ENCODE assay signal across 38 mouse cellular contexts in genomic region chr7:49620160-49620559, GRCm38 (mm10). TPM values are rescaled to one million over a fixed set of nuclear protein-coding genes. Genes with fewer than 3 reads are reported as not detected.
DNase-seq lines count a peak whose midpoint lies in the region; TF ChIP-seq lines count a peak whose summit lies in the region.
"Had no signal": no experiment of that assay in that cellular context is flagged by ENCODE, and none has a peak within 500 bp of the region (broad histone marks: within the 10 kb centered on the region; RNA-seq: fewer than 3 reads in every experiment).

No protein-coding gene starts in this region.

- H3K9ac ChIP-seq in CH12.LX (ENCODE audit: insufficient read depth, low read depth), result no peak overlapping the region
- H3K9ac ChIP-seq: embryonic facial prominence, embryonic 12.5 days; forebrain, embryonic 15.5 days; hindbrain, embryonic 12.5 days; limb, embryonic 13.5 days; liver, embryonic 13.5 days; midbrain, embryonic 12.5 days; stomach, embryonic 15.5 days had no signal

- no peaks in the 10 kb centered on the region for H3K4me1 ChIP-seq in CH12.LX (ENCODE audit: control insufficient read depth in 1 of 2, insufficient read depth in 2 of 2)
- H3K4me1 ChIP-seq: embryonic facial prominence, embryonic 12.5 days; forebrain, embryonic 15.5 days; hindbrain, embryonic 12.5 days; limb, embryonic 13.5 days; liver, embryonic 13.5 days; megakaryocyte, embryonic 14.5 days; midbrain, embryonic 12.5 days; stomach, embryonic 15.5 days had no signal

- in situ Hi-C loops in CH12.LX (cut with MboI; ENCODE audit: low pct_ligation_motif_present, low pct_unique_long_range_greater_than_20kb, low sequenced_read_pairs), result loop anchor here (25.0 kb wide), 1 partner anchor 292 kb away; the partner anchor contains the start of gene Slc6a5

- H3K79me2 ChIP-seq in CH12.LX (replicated peaks; ENCODE audit: control insufficient read depth, extremely low read depth, insufficient read depth, poor library complexity, severe bottlenecking), result no peaks in the 10 kb centered on the region

- TF ChIP-seq EP300 in CH12.LX (IDR thresholded peaks at IDR 0.05; ENCODE audit: low read length), result no peak

- peaks cover 6% of the 10 kb centered on the region for H3K27me3 ChIP-seq in CH12.LX (replicated peaks)

- H3K4me2 ChIP-seq in CH12.LX (ENCODE audit: insufficient read depth, low read depth, poor library complexity, severe bottlenecking), result no peak overlapping the region
- H3K4me2 ChIP-seq: embryonic facial prominence, embryonic 12.5 days; forebrain, embryonic 15.5 days; hindbrain, embryonic 12.5 days; limb, embryonic 13.5 days; liver, embryonic 13.5 days; midbrain, embryonic 12.5 days; stomach, embryonic 15.5 days had no signal

- TF ChIP-seq CTCF in left cerebral cortex, adult 2 months (IDR thresholded peaks at IDR 0.05), result peak; percentile 8; the same call in 1 of the 2 replicates
- peak in 1 of 2 experiments; percentile 40; a peak in 2 of 4 replicates for TF ChIP-seq CTCF in CH12.LX (conservative IDR thresholded peaks at IDR 0.05 in 1 of 2, IDR thresholded peaks at IDR 0.05 in 1 of 2; ENCODE audit: low read depth in 2 of 2, low read length in 2 of 2)

- no peak for DNase-seq in left cerebral cortex, adult 2 months (ENCODE audit: extremely low spot score in 1 of 2, low spot score in 2 of 2)
- DNase-seq in left cerebral cortex, postnatal 36 days (ENCODE audit: low spot score in 2 of 2), result no peak
- DNase-seq in A20 (ENCODE audit: low read depth, low spot score) (peak; percentile 18), CH12.LX (ENCODE audit: extremely low read depth) (no peak), ZHBTc4 (ENCODE audit: low read depth, low spot score) (peak; percentile 43)
- no peak for DNase-seq in ovary, postnatal 10 days (ENCODE audit: low spot score)
- DNase-seq in heart, postnatal 10 days, result no peak
- DNase-seq: adrenal gland, adult 8-10 months; cerebellum, adult 11 months; cerebellum, adult 9-10 months; cerebellum, postnatal 36 days; embryo, embryonic 11 days; kidney, adult 9 months; kidney, postnatal 10 days; layer of hippocampus, adult 9-11 months; liver, embryonic 13.5 days; lung, postnatal 4 days; right cerebral cortex, postnatal 25 days; thymus, postnatal 25 days had no signal

- H3K9me3 ChIP-seq in CH12.LX (replicated peaks; ENCODE audit: low read length), result no peaks in the 10 kb centered on the region
- H3K9me3 ChIP-seq: embryonic facial prominence, embryonic 12.5 days; forebrain, embryonic 15.5 days; hindbrain, embryonic 12.5 days; limb, embryonic 13.5 days; liver, embryonic 13.5 days; midbrain, embryonic 12.5 days; stomach, embryonic 15.5 days had no signal

- no peak for TF ChIP-seq POLR2A in CH12.LX (IDR thresholded peaks at IDR 0.05; ENCODE audit: low read depth, low read length)

- intact Hi-C loops in left cerebral cortex, adult 2 months (cut with DNase I), result no loop called here
- intact Hi-C loops in left cerebral cortex, postnatal 36 days (cut with DNase I), result no loop called here
- intact Hi-C loops in heart, postnatal 10 days (cut with DNase I), result no loop called here

- H3K4me3 ChIP-seq in left cerebral cortex, adult 2 months, result no peak overlapping the region
- H3K4me3 ChIP-seq in CH12.LX (replicated peaks in 1 of 3; ENCODE audit: low read depth in 2 of 3, low read length in 2 of 3, poor library complexity in 1 of 3), result no peak overlapping the region
- H3K4me3 ChIP-seq: embryonic facial prominence, embryonic 12.5 days; forebrain, embryonic 15.5 days; hindbrain, embryonic 12.5 days; limb, embryonic 13.5 days; liver, embryonic 13.5 days; megakaryocyte, embryonic 14.5 days; midbrain, embryonic 12.5 days; stomach, embryonic 15.5 days had no signal

- H3K27ac ChIP-seq in left cerebral cortex, adult 2 months, result no peak overlapping the region
- no peak overlapping the region for H3K27ac ChIP-seq in CH12.LX (ENCODE audit: insufficient read depth, low read depth)
- H3K27ac ChIP-seq: embryonic facial prominence, embryonic 12.5 days; forebrain, embryonic 15.5 days; hindbrain, embryonic 12.5 days; limb, embryonic 13.5 days; liver, embryonic 13.5 days; midbrain, embryonic 12.5 days; stomach, embryonic 15.5 days had no signal

- no peaks in the 10 kb centered on the region for H3K36me3 ChIP-seq in CH12.LX (replicated peaks in 1 of 2; ENCODE audit: control insufficient read depth in 1 of 2, insufficient read depth in 1 of 2, low read length in 1 of 2)
- H3K36me3 ChIP-seq: embryonic facial prominence, embryonic 12.5 days; forebrain, embryonic 15.5 days; hindbrain, embryonic 12.5 days; limb, embryonic 13.5 days; liver, embryonic 13.5 days; midbrain, embryonic 12.5 days; stomach, embryonic 15.5 days had no signal

- dilution Hi-C loops in CH12.LX (cut with MboI; ENCODE audit: extremely low pct_ligation_motif_present, extremely low pct_unique_long_range_greater_than_20kb, low sequenced_read_pairs), result no loop called here

- TF ChIP-seq RAD21 in CH12.LX (IDR thresholded peaks at IDR 0.05; ENCODE audit: low read depth, low read length), result peak; percentile 15

TF ChIP-seq in CH12.LX, 34 proteins besides CTCF, POLR2A, EP300 and RAD21:
- TF ChIP-seq JUN (IDR thresholded peaks at IDR 0.05; ENCODE audit: insufficient read depth, low read depth, low read length) (no peak), TCF12 (IDR thresholded peaks at IDR 0.05; ENCODE audit: low read depth, low read length) (no peak), MEF2A (IDR thresholded peaks at IDR 0.05; ENCODE audit: borderline replicate concordance, low read depth, low read length) (no peak), ZC3H11A (IDR thresholded peaks at IDR 0.05; ENCODE audit: low read depth, low read length) (no peak), CHD1 (IDR thresholded peaks at IDR 0.05; ENCODE audit: low read depth, low read length) (no peak), CHD2 (IDR thresholded peaks at IDR 0.05; ENCODE audit: low read length) (no peak), ZNF384 (IDR thresholded peaks at IDR 0.05; ENCODE audit: low read depth, low read length) (no peak), BHLHE40 (IDR thresholded peaks at IDR 0.05; ENCODE audit: low read depth, low read length) (no peak), UBTF (IDR thresholded peaks at IDR 0.05; ENCODE audit: low read depth, low read length) (no peak), IRF4 (IDR thresholded peaks at IDR 0.05; ENCODE audit: low read depth, low read length) (no peak), JUND (conservative IDR thresholded peaks at IDR 0.05; ENCODE audit: low read depth, low read length) (no peak), RCOR1 (conservative IDR thresholded peaks at IDR 0.05; ENCODE audit: low read depth, low read length) (no peak)

RNA-seq across cellular contexts. Expression of gene Dbx1, which starts 16.5 kb away (rescaled TPM):
- total RNA-seq in left cerebral cortex, adult 2 months (2021), result not detected
- total RNA-seq in left cerebral cortex, postnatal 36 days (2021), result not detected
- total RNA-seq in CH12.LX (2012; rRNA removed), result not detected in 2 replicates
- 0.14 and 0.43 TPM in 2 replicates for total RNA-seq in CH12.LX (2014; rRNA removed)
- polyA plus RNA-seq in CH12.LX (2012; ENCODE audit: insufficient read length, low read depth), result 0.11 TPM in 1 of 2 replicates, not detected in the other
- not detected for total RNA-seq in heart, postnatal 10 days (2021)
- total RNA-seq: adrenal gland, adult 8-10 months; gastrocnemius, adult 8-10 months; heart, postnatal 25 days; left cerebral cortex, adult 18-20 months; left cerebral cortex, postnatal 25 days; monocyte, adult 5-6 weeks had no signal
- polyA plus RNA-seq: C2C12; frontal cortex, adult 2 months; gonadal fat pad, adult 2 months; heart, embryonic 14.5 days; intestine, postnatal 0 days; large intestine, adult 2 months; lung, embryonic 16.5 days had no signal

Comparison
In these comparisons a context has a peak if more than half of its experiments do, and no peak if none do; other contexts are left out.
1. DNase-seq: peak in A20 (single experiment) and ZHBTc4 (single experiment); none in left cerebral cortex, adult 2 months (0 of 2), left cerebral cortex, postnatal 36 days (0 of 2), CH12.LX (single experiment), ovary, postnatal 10 days (single experiment) and heart, postnatal 10 days (0 of 2).